Mouse (Mus musculus): ENCODE results near the gene Tmem41b.
"Not testable (repeated sequence)": the region's sequence is repeated elsewhere in the genome, so short reads cannot be mapped to it uniquely, and the experiment has no call there.

Tmem41b gene

DNA sequence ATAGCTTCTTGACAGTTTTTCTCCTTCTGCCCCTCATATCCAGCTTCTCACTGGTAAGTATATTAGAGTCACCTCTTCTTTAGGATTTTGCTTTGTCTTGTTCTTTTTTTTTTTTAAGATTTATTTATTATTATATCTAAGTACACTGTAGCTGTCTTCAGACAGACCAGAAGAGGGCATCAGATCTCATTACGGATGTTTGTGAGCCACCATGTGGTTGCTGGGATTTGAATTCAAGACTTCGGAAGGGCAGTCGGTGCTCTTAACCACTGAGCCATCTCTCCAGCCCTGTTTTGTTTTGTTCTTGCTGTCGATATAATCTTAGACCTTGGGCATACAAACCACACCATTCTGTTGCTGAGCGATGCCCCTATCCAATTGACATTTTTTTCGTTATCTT lies at the start of gene Tmem41b:
Tmem41b (minus strand) TSS at position 155 of the 400 bp plus-strand sequence.
- DNase-seq, result not testable (repeated sequence)

DNA sequence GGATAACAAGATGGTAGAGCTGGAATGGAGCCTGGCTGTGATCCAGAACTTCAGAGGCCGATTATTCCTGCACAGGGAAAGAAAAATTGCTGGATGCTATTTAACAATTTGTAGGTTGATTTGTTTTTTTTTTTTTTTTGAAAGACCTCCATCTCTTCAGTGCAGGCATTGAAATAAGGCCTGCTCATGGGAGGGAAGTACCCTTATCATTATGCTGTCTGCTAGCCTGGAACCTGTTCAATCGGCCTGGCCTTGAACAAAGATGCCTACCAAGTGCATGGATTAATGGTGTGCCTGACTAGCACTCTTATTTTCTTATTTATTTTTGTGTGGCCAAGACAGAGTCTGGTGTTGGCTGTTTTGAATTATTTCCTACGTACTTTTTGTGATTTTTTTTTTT lies 43.6 kb upstream of the Tmem41b start:
- DNase-seq, result no peak

DNA sequence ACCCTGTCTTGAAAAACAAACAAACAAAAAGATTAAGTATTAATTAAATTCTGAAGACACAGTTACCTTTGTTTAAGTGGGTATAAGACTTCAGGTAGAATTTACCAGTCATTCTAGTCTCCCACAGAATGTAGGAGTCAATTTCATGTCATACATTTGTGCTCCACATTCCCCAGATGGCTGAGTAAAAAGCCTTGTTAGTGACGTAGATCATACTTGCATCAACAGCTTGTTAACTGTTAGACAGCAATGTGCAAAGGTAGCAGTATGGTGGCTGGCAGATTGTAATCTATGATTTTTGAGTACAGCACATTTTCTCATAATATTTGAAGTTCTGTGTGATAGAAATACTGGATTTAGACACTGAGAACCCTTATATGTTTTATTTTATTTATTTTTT lies 42.1 kb upstream of the Tmem41b start:
- DNase-seq, result no peak

DNA sequence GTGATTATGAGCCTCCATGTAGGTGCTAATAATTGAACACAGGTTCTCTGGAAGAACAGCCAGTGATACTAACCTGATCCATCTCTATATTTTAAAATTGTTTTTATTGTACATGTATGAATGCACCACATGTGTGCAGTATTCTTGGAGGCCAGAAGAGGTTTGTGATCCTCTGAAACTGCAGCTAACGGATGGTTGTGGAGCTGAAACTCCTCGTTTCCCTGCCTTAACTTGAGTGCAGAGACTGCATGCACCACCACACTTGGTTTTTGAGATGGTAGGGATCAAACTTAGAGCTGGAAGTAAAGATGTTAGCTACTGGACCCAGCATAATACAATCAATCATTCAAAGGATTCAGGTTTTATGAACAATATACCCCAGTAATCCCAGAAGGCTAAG lies 39.9 kb upstream of the Tmem41b start:
- DNase-seq, result no peak

DNA sequence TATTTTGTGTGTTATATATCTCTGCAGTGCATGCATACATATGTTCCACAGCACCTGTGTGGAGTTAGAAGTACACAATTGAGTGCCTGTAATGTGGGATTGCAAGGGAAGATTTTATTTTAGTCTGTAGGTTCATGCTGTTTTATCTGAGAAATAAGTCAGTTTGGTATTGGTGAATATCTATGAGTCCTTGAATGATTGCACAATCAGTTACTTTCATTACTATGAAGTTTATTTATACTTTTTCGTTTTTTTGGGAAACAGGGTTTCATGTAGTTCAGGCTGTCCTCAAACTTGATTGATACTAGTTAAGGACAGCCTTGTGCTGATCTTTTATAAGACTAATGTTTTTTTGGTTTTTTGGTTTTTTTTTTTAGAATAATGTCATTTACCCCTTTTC lies 36.8 kb upstream of the Tmem41b start:
- no peak for DNase-seq

DNA sequence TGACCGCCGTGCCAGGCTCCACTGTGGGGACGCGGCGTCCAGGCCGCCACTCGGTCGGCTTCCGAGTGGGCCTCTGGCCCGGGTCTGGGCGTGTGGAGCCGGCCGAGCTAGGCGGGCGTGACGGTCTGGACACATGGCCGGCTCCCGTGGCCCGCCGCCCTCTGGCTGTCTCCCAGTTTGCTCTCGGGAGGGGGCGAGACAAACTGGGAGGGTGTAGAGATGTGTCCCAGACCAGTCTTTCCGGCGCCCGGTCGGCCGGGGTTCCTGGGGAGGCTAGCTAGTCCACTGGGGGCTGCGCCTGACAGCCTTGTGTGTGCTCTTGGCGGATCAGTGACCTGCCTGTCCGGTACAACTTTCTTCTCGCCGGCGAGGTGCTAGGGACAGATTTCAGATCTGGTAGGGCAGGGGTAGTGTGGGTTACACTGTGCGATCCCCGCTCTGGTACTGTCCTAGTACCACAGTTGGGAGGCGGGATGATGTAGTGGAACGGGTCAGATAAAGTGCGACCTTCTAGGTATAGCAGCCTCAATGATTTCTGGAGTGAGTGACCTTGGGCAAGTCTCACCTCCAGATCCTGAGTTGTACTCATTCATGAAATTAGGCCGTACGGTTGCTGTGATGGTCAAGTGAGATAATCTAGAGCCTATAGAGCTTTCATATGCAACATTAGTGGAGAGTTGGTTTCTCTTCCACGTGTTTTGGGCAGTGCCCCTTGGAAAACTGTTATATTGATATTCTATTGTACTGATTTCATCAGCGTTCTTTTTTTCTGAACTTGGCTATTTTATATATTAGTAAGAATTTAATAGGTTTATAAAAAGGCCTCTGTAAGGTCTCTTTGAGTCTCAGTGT lies 32.1 kb upstream of the Tmem41b start:
- DNase-seq, result peak; percentile 44 to 49

DNA sequence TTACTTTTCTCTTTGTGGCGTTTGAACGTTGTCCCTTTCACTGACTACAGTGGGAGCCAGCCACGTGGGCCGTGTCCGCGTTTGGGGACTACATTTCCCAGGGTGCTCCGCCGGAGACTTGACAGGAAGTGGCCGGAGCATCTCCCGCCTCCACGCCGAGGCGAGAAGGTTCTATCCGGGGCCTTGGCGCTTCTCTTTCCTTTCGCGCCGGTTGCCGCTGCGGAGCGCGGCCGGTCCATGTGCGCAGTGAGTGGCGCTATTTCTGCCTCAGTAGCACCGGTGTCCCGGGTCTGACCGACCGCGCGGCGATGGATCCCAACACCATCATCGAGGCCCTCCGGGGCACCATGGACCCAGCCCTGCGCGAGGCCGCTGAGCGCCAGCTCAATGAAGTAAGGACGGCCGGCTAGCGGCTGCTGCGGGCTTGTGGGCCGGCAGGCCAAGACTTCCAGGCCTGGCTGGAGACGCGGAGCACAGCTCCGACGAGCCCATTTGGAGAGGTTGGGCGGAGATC lies 31.4 kb upstream of the Tmem41b start, which contains the start of gene Ipo7:
Ipo7 (plus strand) TSS at position 158 of the 514 bp plus-strand sequence.
- DNase-seq, result peak; percentile 92 to 94

DNA sequence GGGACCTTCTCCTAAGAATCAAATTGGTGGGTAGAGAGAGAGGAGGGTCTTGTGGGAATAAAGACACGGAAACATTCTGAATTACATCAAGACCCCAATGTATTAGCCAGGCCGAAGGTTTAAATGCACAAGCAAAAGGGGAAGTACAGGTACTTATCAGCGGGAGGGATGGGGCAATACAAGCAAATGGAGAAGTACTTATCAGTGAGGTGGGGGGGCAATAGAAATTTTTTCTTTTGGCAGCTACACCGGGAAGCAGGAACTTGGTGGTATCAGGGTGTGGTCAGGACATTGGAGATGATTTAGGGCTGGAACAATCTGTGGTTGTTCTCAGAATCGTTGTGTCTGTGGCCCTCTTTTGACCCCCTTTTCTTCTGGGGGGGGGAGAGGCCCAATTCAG lies 27.5 kb upstream of the Tmem41b start:
- no peak for DNase-seq

DNA sequence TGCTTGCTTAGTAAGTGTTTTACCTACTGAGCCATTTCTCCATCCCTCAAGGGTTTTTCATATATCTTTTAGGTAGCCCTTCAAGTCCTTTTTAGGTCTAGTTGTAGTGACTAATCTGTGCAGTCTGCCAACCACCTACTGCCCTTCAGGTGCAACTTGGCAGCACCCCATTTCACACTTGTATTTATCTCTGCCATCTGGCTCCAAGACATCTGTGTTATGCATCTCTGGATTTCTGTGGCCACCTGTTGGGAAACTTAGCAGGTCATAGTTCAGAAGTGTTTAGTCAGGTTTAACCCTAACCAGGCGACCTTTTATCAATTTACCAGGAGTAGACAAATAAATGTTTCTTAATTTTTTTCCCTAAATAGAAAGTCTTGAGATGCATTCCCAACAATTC lies 24.7 kb upstream of the Tmem41b start:
- no peak for DNase-seq

DNA sequence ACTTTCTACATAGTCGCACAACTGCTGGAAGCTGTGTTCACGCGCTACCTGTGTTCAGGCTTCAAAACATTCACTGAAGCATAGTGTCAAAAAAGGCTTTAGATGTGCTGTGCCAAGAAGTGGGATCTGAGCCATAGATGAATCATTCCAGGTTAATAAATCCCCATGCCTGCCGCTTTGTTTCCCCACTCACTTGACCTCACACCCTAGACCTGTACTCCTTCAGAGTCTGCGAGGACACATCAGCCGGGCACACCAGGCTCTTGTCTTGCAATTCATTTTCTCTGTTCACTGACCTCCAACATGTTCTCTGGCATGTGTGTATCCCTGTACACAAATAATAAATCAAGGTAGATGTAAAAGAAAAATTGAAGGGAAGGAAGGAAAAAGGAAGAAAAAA lies 22.4 kb upstream of the Tmem41b start:
- DNase-seq, result peak; percentile 14 to 22

DNA sequence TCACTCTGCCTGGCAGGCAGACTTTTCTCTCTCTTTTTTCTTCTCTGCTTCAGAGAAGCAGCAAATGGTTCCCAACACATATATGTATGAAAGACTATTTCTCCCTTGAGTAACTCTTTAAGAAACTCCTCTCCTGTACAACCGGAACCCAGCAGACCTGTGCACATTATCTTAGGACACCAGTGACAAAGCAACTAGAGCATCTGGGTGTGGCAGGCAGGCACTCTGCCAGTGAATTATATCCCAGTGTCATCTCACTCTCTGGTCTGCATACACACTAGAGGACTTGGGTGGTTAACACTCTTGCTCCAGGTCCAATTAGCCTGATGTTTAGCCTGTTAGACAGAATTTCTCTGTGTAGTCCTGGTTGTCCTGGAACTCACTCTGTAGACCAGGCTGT lies 21.8 kb upstream of the Tmem41b start:
- no peak for DNase-seq

DNA sequence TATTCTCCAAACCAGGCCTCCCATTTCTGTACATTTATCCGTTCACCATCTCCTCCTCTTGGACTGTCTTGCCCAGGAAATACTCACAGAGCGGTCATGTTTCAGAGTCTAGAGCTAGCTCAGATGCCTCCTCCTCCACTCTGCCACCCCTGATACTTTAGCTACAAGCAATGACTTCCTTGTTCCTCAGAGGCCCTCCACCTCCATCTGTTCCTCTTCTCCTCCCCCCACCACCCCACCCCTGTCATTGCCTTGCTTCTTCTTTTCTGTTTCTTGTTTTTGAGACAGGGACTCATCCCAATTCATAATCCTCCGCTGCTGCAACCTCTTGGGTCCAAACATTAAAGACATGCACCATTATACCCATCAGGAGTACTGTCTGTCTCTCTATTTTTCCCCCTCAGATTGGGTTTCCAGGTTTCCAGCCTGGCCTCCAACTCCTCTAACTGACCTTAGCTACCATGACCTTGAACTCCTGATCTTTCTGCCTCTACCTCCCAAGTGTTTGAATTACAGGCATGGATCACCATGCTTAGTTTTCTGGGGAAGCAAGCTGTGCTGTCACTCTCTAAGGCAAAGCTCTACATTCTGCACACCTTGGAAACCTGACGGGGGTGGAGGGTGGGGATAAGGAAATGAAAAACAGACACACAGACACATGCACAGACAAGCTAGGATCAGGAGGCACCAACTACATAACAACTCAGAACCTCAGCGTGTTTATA lies 19.9 kb upstream of the Tmem41b start:
- DNase-seq, result no peak

DNA sequence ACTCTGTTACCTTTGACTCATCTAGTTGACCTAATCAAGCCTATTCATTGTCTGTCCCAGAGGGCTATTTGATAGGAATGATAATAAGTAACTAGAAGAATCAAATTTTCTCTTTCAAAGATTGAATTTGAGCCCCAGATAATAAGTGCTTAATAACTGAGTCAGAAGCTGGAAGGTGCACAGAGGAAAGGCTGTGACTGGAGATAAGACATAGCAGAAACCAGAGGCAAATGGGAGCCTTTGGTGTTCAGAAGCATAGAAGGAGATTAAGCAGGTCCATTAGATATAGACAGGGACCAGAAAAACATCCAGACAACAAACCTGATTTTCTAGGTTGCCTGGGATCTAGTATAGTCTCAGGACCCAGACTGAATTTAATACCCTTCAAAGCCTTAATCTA lies 19.2 kb upstream of the Tmem41b start:
- DNase-seq, result no peak

DNA sequence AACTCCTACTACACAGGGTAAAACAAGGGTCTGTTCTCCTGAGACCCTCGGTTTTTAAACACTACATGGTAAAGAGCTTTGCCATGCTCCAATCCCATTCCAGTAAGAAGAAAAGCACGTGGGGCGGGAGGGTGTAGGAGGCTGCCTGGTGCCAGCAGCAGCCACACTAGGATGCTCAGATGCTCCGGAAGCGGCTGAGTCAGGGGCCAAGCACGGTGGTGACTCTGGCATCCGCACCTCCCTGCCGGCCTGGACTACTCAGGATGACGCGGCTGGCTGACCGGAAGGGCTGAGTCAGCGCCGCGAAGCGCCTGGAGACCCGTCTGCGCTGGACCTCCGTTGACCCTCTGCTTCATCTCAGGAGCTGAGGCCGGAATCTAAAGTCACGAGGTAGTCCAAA lies 16.2 kb upstream of the Tmem41b start:
- peak; percentile 76 to 79 for DNase-seq

DNA sequence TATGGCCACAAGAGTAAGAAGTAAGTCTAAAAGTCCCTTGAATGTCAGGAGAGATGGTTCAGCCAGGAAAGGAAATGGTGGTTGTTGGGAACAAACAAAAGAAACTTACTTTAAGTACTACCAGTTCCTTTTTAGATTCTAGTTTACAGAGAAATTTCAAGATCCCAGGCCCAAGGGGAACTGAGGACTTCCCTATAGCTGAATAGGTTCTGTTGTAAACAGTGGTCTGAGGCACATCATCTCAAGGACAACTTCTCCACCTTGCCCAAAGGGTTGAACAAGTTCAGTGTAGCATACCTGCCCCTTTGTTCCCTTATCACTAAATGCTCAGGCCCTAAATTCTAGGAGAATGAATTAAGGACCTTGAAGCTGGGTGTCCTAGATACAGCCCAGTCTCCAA lies 15.4 kb upstream of the Tmem41b start:
- no peak for DNase-seq

DNA sequence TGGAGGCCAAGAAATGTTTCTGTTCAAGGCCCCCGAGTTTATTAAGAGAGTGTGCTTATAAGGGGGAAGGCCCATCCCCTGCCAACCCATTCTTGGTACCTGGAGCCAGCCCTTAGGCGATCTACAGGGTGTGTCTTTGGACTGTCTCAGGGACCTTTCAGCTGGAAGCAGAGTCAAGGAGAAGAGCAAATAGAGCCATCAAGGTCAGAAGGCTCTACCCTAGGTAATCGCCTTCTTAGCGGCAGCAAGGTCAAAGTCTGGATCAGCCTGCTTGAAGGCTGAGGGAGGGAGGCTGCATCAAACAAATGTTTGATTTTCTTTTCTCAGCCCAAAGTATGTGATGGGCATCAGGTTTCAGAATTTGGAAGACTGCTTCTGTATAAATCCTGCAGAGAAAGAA lies 11.7 kb upstream of the Tmem41b start:
- no peak for DNase-seq

DNA sequence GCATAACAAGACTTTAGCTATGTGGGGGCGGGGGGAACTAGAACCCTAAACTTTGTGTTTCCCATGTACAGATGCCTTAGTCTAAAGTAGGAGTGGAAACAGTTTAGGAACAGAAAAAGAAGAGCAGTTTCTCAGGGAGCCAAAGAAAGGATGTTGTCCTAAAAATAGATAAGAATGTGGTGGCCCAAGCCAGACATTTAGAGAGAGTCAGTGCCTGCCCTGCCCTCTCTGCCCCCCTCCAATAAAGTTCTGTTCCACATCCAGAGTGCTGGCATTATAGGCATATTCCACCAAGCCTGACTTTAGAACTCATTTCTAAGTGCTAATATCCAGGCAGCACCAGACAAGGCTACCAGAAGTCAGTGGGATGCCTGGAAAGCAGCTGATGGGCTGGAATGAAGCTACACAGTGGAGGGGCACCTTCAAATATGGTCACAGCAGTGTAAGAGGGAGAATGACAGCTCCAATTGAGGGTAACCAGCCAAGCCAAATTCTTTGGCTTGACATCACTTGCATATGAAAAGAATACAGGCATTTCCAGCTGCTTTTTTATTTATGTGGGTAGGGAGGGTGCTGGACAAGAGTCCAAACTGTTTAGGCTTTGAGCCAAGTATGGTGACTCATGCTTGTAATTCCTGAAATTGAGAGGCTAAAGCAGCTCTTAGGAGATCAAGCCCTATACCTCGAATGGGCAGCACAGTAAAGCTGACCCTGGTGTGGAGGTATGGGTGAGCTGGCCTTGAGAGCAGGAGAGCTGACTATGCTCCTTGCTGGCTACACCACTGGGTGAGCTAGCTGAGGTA lies 6.6 kb upstream of the Tmem41b start:
- peak; percentile 58 to 73 for DNase-seq

DNA sequence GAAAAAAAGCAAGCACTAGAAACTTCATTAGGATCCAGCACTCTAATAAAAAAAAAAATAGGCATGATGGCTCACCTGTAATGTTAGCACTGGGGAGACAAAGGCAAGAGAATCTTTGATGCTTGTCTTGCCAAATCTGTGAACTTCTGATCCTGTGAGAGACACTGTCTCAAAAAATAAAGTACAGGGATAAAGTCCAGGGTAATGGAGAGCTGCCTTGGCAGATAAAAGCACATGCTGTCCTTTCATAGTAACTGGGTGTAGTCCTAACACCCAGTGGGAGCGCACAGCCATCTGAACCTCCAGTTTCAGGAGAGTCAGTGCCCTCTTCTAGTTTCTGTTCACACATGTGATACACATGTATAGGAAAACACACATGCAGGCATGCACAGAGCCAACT lies 4.6 kb upstream of the Tmem41b start:
- DNase-seq, result no peak

DNA sequence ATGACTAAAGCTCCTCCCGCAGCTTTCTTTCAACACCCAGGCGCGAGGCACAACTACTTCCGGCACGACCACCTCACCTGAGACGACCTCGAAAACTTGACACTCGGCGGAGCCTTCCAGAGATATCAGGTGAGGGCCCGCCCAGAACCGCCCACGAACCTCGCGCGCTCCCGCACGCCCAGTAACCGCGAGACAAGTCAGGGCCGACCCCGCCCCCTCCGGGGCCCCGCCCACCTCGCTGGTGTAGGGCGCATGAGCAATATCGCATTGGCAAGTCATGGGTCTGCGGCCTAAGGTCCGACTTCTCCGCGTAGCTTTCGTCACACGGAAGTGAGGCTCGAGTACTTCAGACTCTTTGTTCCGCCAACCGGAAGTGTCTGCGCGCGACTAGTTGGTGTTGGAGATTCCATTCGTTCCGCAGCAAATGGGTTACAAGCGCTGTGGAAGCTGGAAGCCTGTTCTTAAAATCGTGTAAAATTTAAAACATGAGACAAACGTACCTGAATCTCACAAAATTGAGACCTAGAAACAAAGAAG lies 528 bp downstream of the Tmem41b start:
- DNase-seq, result peak; percentile 100

DNA sequence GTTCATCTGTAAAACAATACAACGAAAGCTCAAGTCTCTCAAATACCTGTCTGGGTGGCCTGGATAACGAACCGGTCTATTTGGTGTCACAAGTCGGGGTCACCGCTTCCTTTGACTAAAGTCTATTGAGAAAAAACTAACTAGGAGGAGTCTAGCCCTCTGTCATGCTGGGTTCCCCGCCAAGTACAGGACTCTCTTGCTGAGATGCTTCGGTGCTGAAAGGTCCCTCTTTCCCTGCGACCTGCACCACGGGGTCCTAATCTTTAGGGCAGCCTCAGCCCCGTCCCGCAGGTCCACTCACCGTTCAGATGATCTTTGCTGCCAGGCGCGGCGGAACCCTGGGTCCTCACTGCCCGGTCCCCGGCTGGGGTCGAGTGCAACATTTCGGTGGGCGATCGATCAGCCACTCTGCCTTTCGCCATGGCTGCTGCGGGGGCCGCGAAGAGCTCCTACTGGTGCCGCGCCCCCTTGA lies 1.0 kb downstream of the Tmem41b start:
- DNase-seq, result no peak

DNA sequence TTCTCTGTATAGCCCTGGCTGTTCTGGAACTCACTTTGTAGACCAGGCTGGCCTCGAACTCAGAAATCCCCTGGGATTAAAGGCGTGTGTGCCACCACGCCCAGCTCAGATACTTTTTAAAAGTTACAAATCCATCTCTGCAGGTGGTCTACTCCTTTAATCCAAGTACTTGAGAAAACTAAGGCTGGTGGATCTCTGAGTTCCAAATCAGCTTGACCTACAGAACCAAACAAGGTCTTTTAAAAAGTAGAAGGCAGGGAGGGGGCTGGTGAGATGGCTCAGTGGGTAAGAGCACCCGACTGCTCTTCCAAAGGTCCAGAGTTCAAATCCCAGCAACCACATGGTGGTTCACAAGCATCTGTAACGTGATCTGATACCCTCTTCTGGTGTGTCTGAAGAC lies 2.1 kb downstream of the Tmem41b start:
- not testable (repeated sequence) for DNase-seq

DNA sequence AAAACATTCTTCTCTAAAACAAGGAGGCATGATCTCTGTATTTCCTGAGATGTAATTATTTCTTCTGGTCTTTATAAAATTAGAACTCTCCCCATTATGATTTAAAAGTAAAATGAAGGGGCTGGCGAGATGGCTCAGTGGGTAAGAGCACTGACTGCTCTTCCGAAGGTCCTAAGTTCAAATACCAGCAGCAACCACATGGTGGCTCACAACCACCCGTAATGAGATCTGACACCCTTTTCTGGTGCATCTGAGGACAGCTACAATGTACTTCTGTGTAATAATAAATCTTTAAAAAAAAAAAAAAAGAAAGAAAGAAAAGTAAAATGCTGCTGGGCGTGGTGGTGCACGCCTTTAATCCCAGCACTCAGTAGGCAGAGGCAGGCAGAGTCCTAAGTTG lies 9.6 kb downstream of the Tmem41b start:
- peak in 1 of 2 experiments; percentile 39 for DNase-seq

All from kidney, adult 8-10 months (tissue).